Mouse (Mus musculus): ENCODE data around the gene Wnt3a. TPM values are rescaled to one million over a fixed set of nuclear protein-coding genes. Genes with fewer than 3 reads are reported as not detected.

The Wnt3a gene
- polyA plus RNA-seq, 1 experiment from 2014 or later: not detected

DNA sequence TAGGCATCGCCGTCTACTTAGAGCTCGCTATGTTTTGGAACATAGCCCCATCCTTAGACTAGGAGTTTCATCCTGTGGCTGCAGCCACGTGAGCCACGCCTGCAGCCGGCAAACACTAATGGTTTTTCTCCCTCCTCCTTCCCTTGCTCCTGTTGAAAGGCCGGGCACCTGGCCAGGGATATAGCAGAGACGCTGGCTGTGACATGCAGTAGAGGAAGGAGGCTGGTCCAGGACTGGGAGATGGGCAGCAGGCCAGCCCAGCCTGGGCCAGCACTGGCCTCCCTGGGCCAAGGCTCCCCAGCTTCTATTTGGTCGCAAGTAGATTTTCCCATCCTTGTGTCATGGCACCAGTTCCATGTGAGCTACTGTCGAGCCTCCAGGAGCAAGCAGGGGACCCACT is 7.6 kb downstream of the Wnt3a start:
- no peak for ATAC-seq (replicated peaks; ENCODE audit: insufficient number of reproducible peaks, low FRiP score, low TSS enrichment)
- peaks cover 71% of the 10 kb centered on the region for H3K27me3 ChIP-seq (ENCODE audit: control insufficient read depth, insufficient read depth, low read length)
- no peak overlapping the region for H3K4me3 ChIP-seq (ENCODE audit: low read depth, low read length)
- 77% methylated on average over 10 of the region's 10 CpGs for WGBS (ENCODE audit: insufficient replicate concordance)
- H3K9me3 ChIP-seq (replicated peaks; ENCODE audit: control insufficient read depth, low read length): no peaks in the 10 kb centered on the region
- no peak overlapping the region for H3K27ac ChIP-seq (ENCODE audit: low read depth, low read length)
- no peaks in the 10 kb centered on the region for H3K4me1 ChIP-seq (ENCODE audit: control insufficient read depth, insufficient read depth, low read length)
- no peak overlapping the region for H3K9ac ChIP-seq (ENCODE audit: low read depth, low read length)
- H3K36me3 ChIP-seq (ENCODE audit: control insufficient read depth, insufficient read depth, low read length): no peaks in the 10 kb centered on the region
- no peak overlapping the region for H3K4me2 ChIP-seq

- Histone ChIP-seq H3K4me1 (ENCODE audit: control insufficient read depth, insufficient read depth, low read length) (no peaks in the 10 kb centered on the region), H3K9me3 (replicated peaks; ENCODE audit: control insufficient read depth, low read length) (no peaks in the 10 kb centered on the region), H3K4me2 (no peak overlapping the region), H3K9ac (ENCODE audit: low read depth, low read length) (no peak overlapping the region), H3K27me3 (ENCODE audit: control insufficient read depth, insufficient read depth, low read length) (peaks cover 65% of the 10 kb centered on the region), H3K4me3 (ENCODE audit: low read depth, low read length) (no peak overlapping the region), H3K27ac (ENCODE audit: low read depth, low read length) (no peak overlapping the region), H3K36me3 (ENCODE audit: control insufficient read depth, insufficient read depth, low read length) (no peaks in the 10 kb centered on the region)
- no peak for ATAC-seq (replicated peaks; ENCODE audit: insufficient number of reproducible peaks, low FRiP score, low TSS enrichment)
- 51% methylated on average over 5 of the region's 5 CpGs for WGBS (ENCODE audit: insufficient replicate concordance)
Observed at GRCm38 (mm10) chr11:59282111-59282510, 8.4 kb downstream of the Wnt3a start.

DNA sequence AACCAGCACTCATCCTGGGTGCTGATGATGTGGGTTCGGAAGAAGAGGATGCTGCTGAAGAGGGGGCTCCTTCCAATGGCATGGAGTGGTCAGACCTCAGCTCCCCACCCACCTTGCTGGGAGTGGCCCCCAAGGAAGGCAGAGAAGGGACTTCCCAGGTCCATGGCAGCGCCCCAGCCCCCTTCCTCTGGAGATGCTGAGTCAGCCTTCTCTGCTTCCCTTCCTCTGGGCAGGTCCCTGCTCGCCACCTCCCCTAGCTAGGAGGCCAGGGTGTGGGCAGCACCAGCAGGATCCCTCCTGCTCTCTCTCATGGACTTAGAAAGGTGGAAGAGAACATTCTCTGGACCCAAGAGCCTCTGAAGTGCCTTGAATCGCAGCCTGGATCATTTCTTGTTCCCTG is 12.5 kb downstream of the Wnt3a start:
- H3K36me3 ChIP-seq (ENCODE audit: control insufficient read depth, insufficient read depth, low read length): no peaks in the 10 kb centered on the region
- H3K27me3 ChIP-seq (ENCODE audit: control insufficient read depth, insufficient read depth, low read length): peaks cover 49% of the 10 kb centered on the region
- H3K9me3 ChIP-seq (replicated peaks; ENCODE audit: control insufficient read depth, low read length): no peaks in the 10 kb centered on the region
- no peak overlapping the region for H3K27ac ChIP-seq (ENCODE audit: low read depth, low read length)
- H3K4me2 ChIP-seq: no peak overlapping the region
- WGBS (ENCODE audit: insufficient replicate concordance): 61% methylated on average over 4 of the region's 4 CpGs
- H3K4me1 ChIP-seq (ENCODE audit: control insufficient read depth, insufficient read depth, low read length): no peaks in the 10 kb centered on the region
- H3K9ac ChIP-seq (ENCODE audit: low read depth, low read length): no peak overlapping the region
- H3K4me3 ChIP-seq (ENCODE audit: low read depth, low read length): no peak overlapping the region
- no peak for ATAC-seq (replicated peaks; ENCODE audit: insufficient number of reproducible peaks, low FRiP score, low TSS enrichment)

DNA sequence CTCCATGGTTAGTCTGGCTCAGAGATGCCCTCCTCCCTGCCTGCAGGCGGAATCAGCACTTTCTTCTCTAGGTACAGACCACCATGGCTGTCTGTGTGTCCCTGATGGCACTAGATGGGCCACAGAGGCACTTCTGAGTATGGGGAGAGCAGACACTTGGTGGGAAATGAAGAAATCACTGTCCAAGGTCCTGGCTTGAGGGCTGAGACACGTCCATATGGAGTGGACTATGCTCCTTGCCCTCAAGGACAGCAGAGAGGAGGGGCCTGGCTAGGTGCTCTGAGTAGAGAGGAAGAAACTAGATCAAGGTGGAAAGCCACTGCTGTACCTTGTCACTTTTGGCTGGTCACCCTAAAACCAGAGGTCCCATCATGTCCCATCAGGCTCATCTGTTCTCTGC is 13.7 kb downstream of the Wnt3a start:
- Histone ChIP-seq H3K4me3 (ENCODE audit: low read depth, low read length) (no peak overlapping the region), H3K4me1 (ENCODE audit: control insufficient read depth, insufficient read depth, low read length) (no peaks in the 10 kb centered on the region), H3K27ac (ENCODE audit: low read depth, low read length) (no peak overlapping the region), H3K9ac (ENCODE audit: low read depth, low read length) (no peak overlapping the region), H3K36me3 (ENCODE audit: control insufficient read depth, insufficient read depth, low read length) (no peaks in the 10 kb centered on the region), H3K27me3 (ENCODE audit: control insufficient read depth, insufficient read depth, low read length) (peaks cover 41% of the 10 kb centered on the region), H3K9me3 (replicated peaks; ENCODE audit: control insufficient read depth, low read length) (no peaks in the 10 kb centered on the region), H3K4me2 (no peak overlapping the region)
- WGBS (ENCODE audit: insufficient replicate concordance): 28% methylated on average over 2 of the region's 2 CpGs
- no peak for ATAC-seq (replicated peaks; ENCODE audit: insufficient number of reproducible peaks, low FRiP score, low TSS enrichment)

DNA sequence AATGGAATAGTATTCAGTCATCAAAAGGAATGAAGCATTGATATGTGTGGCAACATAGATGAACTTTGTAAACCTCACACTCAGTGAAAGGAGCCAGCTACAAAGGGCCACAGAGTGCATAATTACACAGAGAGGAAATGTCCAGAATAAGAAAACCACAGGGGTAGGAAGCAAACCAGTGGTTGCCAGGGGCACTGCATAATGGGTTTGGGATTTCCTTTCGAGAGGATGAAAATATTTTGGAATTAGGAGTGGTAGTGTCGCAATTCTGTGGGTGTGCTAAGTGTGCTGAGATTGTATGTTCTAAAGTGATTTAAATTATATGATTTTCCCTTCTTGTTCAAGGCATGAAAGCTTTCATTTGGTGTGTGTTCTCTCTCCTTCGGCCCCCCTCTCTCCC is 16.4 kb downstream of the Wnt3a start:
- Histone ChIP-seq H3K4me1 (ENCODE audit: control insufficient read depth, insufficient read depth, low read length) (no peaks in the 10 kb centered on the region), H3K27ac (ENCODE audit: low read depth, low read length) (no peak overlapping the region), H3K4me3 (ENCODE audit: low read depth, low read length) (no peak overlapping the region), H3K36me3 (ENCODE audit: control insufficient read depth, insufficient read depth, low read length) (no peaks in the 10 kb centered on the region), H3K27me3 (ENCODE audit: control insufficient read depth, insufficient read depth, low read length) (peaks cover 33% of the 10 kb centered on the region), H3K9ac (ENCODE audit: low read depth, low read length) (no peak overlapping the region), H3K4me2 (no peak overlapping the region), H3K9me3 (replicated peaks; ENCODE audit: control insufficient read depth, low read length) (no peaks in the 10 kb centered on the region)
- 57% methylated on average over 3 of the region's 3 CpGs for WGBS (ENCODE audit: insufficient replicate concordance)
- no peak for ATAC-seq (replicated peaks; ENCODE audit: insufficient number of reproducible peaks, low FRiP score, low TSS enrichment)

- H3K36me3 ChIP-seq (ENCODE audit: control insufficient read depth, insufficient read depth, low read length): no peaks in the 10 kb centered on the region
- ATAC-seq (replicated peaks; ENCODE audit: insufficient number of reproducible peaks, low FRiP score, low TSS enrichment): no peak
- WGBS (ENCODE audit: insufficient replicate concordance): 26% methylated on average over 6 of the region's 6 CpGs
- no peak overlapping the region for H3K9ac ChIP-seq (ENCODE audit: low read depth, low read length)
- no peak overlapping the region for H3K27ac ChIP-seq (ENCODE audit: low read depth, low read length)
- peaks cover 54% of the 10 kb centered on the region for H3K27me3 ChIP-seq (ENCODE audit: control insufficient read depth, insufficient read depth, low read length)
- H3K4me3 ChIP-seq (ENCODE audit: low read depth, low read length): no peak overlapping the region
- no peak overlapping the region for H3K4me2 ChIP-seq
- H3K4me1 ChIP-seq (ENCODE audit: control insufficient read depth, insufficient read depth, low read length): peaks cover 5% of the 10 kb centered on the region; the same call in 1 of the 2 replicates
- peaks cover 3% of the 10 kb centered on the region for H3K9me3 ChIP-seq (replicated peaks; ENCODE audit: control insufficient read depth, low read length)
Observed at GRCm38 (mm10) chr11:59266727-59267126, 23.8 kb downstream of the Wnt3a start.

DNA sequence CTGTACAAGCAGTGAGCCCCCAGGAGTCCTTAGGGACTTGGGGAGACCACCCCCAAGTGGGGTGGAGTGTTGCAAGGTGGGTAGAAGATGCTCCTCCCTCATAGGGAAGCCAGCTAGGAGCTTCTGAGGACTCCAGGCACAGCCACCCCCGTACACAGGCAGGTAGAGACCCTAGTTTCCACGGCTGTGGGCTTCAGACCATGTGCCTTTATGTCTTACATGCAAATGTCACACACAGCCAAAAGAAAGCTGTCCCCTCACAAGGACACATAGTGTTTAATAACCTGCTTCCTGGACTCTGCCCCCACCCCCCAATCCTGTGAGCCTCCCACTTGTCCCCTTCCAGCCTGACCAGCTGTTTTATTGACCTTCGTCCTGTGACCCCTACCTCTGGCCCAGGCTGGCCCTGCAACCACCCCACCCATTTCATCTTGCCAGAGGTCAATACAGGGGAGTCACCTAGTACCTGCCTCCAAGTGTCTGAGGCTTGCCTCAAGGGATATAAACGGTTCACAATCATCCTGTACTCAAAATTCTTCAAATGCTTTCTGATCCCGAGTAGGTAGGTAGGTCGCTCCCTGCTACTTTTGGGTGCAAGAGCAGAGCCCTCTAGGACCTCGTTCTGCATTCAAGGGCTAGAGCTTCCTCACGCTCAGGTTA is 25.3 kb downstream of the Wnt3a start:
- Histone ChIP-seq H3K27me3 (ENCODE audit: control insufficient read depth, insufficient read depth, low read length) (peaks cover 58% of the 10 kb centered on the region), H3K9ac (ENCODE audit: low read depth, low read length) (no peak overlapping the region), H3K4me2 (no peak overlapping the region), H3K27ac (ENCODE audit: low read depth, low read length) (no peak overlapping the region), H3K36me3 (ENCODE audit: control insufficient read depth, insufficient read depth, low read length) (no peaks in the 10 kb centered on the region), H3K4me3 (ENCODE audit: low read depth, low read length) (no peak overlapping the region), H3K9me3 (replicated peaks; ENCODE audit: control insufficient read depth, low read length) (peaks cover 3% of the 10 kb centered on the region), H3K4me1 (ENCODE audit: control insufficient read depth, insufficient read depth, low read length) (peaks cover 5% of the 10 kb centered on the region; the same call in 1 of the 2 replicates)
- no peak for ATAC-seq (replicated peaks; ENCODE audit: insufficient number of reproducible peaks, low FRiP score, low TSS enrichment)
- 53% methylated on average over 8 of the region's 8 CpGs for WGBS (ENCODE audit: insufficient replicate concordance)

DNA sequence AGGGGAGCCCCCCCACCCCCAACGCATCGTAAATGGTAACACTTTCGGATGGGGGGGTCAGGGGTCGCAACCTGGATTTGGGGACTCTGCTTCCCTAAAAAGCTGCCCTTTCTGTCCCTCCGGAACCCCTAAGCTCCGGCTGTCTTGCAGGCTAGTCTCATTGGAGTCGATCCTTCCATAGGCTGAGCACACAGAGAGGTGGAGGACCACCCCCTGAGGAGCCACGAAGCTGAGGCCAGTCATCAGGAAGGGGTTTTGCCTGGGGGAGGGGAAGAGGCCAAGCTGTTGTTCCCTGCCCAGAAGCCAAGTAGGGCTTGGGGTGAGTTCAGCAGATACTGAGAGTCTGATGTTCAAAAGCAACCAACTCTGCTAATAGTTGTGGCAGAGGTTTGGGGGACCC is 26.0 kb downstream of the Wnt3a start:
- H3K27me3 ChIP-seq (ENCODE audit: control insufficient read depth, insufficient read depth, low read length): peaks cover 60% of the 10 kb centered on the region
- H3K4me2 ChIP-seq: peak overlapping the region; percentile 97
- H3K9me3 ChIP-seq (replicated peaks; ENCODE audit: control insufficient read depth, low read length): peaks cover 3% of the 10 kb centered on the region
- no peak overlapping the region for H3K27ac ChIP-seq (ENCODE audit: low read depth, low read length)
- 4% methylated on average over 8 of the region's 8 CpGs for WGBS (ENCODE audit: insufficient replicate concordance)
- H3K36me3 ChIP-seq (ENCODE audit: control insufficient read depth, insufficient read depth, low read length): no peaks in the 10 kb centered on the region
- peak overlapping the region; percentile 68; the same call in 1 of the 2 replicates for H3K9ac ChIP-seq (ENCODE audit: low read depth, low read length)
- ATAC-seq (replicated peaks; ENCODE audit: insufficient number of reproducible peaks, low FRiP score, low TSS enrichment): no peak
- H3K4me3 ChIP-seq (ENCODE audit: low read depth, low read length): peak overlapping the region; percentile 63
- H3K4me1 ChIP-seq (ENCODE audit: control insufficient read depth, insufficient read depth, low read length): peaks cover 5% of the 10 kb centered on the region; the same call in 1 of the 2 replicates

Measured in heart, embryonic 11.5 days (tissue).